ENCODE assay signal across 19 mouse cellular contexts in the genomic region with DNA sequence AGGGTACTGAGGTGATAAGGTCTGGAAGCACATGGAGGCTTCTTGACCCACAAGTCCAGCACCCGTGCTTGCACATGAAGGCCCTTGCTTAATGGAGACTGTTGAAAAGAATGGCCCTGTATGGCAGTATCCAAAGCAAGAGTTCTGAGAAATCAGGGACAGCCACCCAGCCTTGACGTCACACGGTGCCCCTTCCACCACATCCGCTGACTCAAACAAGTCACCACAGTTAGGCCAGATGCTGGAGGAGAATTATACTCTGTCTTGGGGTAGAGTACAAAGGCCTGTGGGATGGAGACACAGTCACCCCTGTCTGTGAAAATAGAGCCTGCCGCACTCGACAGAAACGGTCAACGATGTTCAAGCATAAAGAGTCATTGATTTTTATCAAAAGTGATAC.
DNase-seq lines count a peak whose midpoint lies in the region.
"Had no signal": no experiment of that assay in that cellular context is flagged by ENCODE, and none has a peak within 500 bp of the region (broad histone marks: within the 10 kb centered on the region; RNA-seq: fewer than 3 reads in every experiment).

No protein-coding gene starts in this region.

- DNase-seq in 416B (ENCODE audit: low read depth): peak; percentile 62
- peak; percentile 86 for DNase-seq in CD4-positive helper T cell, adult 2 months (ENCODE audit: low read depth, low spot score)
- peak; percentile 84 for DNase-seq in T-cell, adult 2 months (ENCODE audit: low spot score)
- peak; percentile 46 to 58 for DNase-seq in natural killer cell, adult 2 months (ENCODE audit: low spot score in 2 of 2)
- no peak for DNase-seq in spleen, adult 18-20 months
- no peak for DNase-seq in ovary, postnatal 36 days (ENCODE audit: low spot score)
- DNase-seq in right cerebral cortex, adult 2 months (ENCODE audit: low spot score in 2 of 2): no peak
- DNase-seq: adrenal gland, postnatal 36 days; cerebellum, adult 18-20 months; cerebellum, postnatal 25 days; gastrocnemius, postnatal 25 days; heart, adult 18-20 months; kidney, adult 18-20 months; kidney, postnatal 36 days; lung, embryonic 14.5 days; lung, postnatal 14 days; midbrain, embryonic 14.5 days; right cerebral cortex, adult 18-20 months; right cerebral cortex, postnatal 4 days had no signal

Comparison
In these comparisons a context has a peak if more than half of its experiments do, and no peak if none do; other contexts are left out.
1. DNase-seq: peak in 416B (single experiment), CD4-positive helper T cell, adult 2 months (single experiment), T-cell, adult 2 months (single experiment) and natural killer cell, adult 2 months (2 of 2); none in spleen, adult 18-20 months (0 of 2), ovary, postnatal 36 days (single experiment) and right cerebral cortex, adult 2 months (0 of 2).